Mouse (Mus musculus) CH12.LX (cell line): ENCODE results near the gene Vav2. TPM values are rescaled to one million over a fixed set of nuclear protein-coding genes. Genes with fewer than 3 reads are reported as not detected.

Experiments used
- DNase-seq: peaks from one replicate; pipeline ENCODE4 v3.0.0-alpha.2; 2013; ENCODE audit errors: extremely low read depth
- H3K27ac ChIP-seq: 2 replicates; pipeline ENCODE4 v1.5.1; 2012; ENCODE audit warnings: low read depth, mild to moderate bottlenecking, control low read depth, moderate library complexity; ENCODE audit not compliant: insufficient read depth
- H3K27me3 ChIP-seq: replicated peaks from 2 replicates; pipeline ENCODE3; 2012; ENCODE audit warnings: inconsistent platforms
- H3K36me3 ChIP-seq, 2 experiments: replicated peaks in 1 of 2; 2 replicates each; pipeline versions ENCODE3 to v1.6.1; 2012; ENCODE audit warnings: inconsistent platforms in 1 of 2, low read length in 1 of 2, mild to moderate bottlenecking in 1 of 2, mixed read lengths in 1 of 2, moderate library complexity in 1 of 2; ENCODE audit not compliant: control insufficient read depth in 1 of 2, insufficient read depth in 1 of 2
- H3K4me1 ChIP-seq, 2 experiments: 2 replicates each; pipeline ENCODE4 v1.6.1; 2012; ENCODE audit warnings: inconsistent platforms in 1 of 2, moderate library complexity in 1 of 2; ENCODE audit not compliant: insufficient read depth in 2 of 2, control insufficient read depth in 1 of 2
- H3K4me2 ChIP-seq: 2 replicates; pipeline ENCODE4 v1.6.1; 2012; ENCODE audit warnings: low read depth, mild to moderate bottlenecking, control low read depth; ENCODE audit not compliant: poor library complexity, insufficient read depth, severe bottlenecking
- H3K4me3 ChIP-seq, 3 experiments: fragments of 150-350 bp in 1 of 3; sonication (generic) in 1 of 3; replicated peaks in 1 of 3; 2 replicates each; pipeline versions ENCODE3 to v1.5.1; 2011 to 2012; ENCODE audit warnings: low read depth in 2 of 3, low read length in 2 of 3, mild to moderate bottlenecking in 2 of 3, moderate library complexity in 2 of 3, control low read depth in 1 of 3, improper control_type of control experiment in 1 of 3, inconsistent platforms in 1 of 3, mixed read lengths in 1 of 3; ENCODE audit not compliant: poor library complexity in 1 of 3
- H3K79me2 ChIP-seq: replicated peaks from 2 replicates; pipeline ENCODE4 v1.6.1; 2012; ENCODE audit warnings: mild to moderate bottlenecking, moderate library complexity; ENCODE audit not compliant: control insufficient read depth, poor library complexity, insufficient read depth, severe bottlenecking; ENCODE audit errors: extremely low read depth
- H3K9ac ChIP-seq: 2 replicates; pipeline ENCODE4 v1.6.1; 2012; ENCODE audit warnings: low read depth, mild to moderate bottlenecking, control low read depth, moderate library complexity; ENCODE audit not compliant: insufficient read depth
- H3K9me3 ChIP-seq: replicated peaks from 2 replicates; pipeline ENCODE3; 2012; ENCODE audit warnings: low read length, inconsistent platforms, mixed read lengths
- CHD2 ChIP-seq: IDR thresholded peaks from 2 replicates; pipeline ENCODE4 v1.6.1; 2011; ENCODE audit warnings: low read length, improper control_type of control experiment
- E2F4 ChIP-seq: IDR thresholded peaks from 2 replicates; pipeline ENCODE4 v1.6.1; 2011; ENCODE audit warnings: low read depth, low read length, improper control_type of control experiment; ENCODE audit not compliant: insufficient replicate concordance
- ELF1 ChIP-seq: IDR thresholded peaks from 2 replicates; pipeline ENCODE4 v1.6.1; 2014; ENCODE audit warnings: low read depth, mild to moderate bottlenecking, inconsistent platforms, low read length, improper control_type of control experiment
- EP300 ChIP-seq: IDR thresholded peaks from 2 replicates; pipeline ENCODE4 v1.6.1; 2011; ENCODE audit warnings: low read length, improper control_type of control experiment
- ETS1 ChIP-seq: conservative IDR thresholded peaks from 2 replicates; pipeline ENCODE4 v1.6.1; 2012; ENCODE audit warnings: low read depth, mild to moderate bottlenecking, inconsistent platforms, low read length, improper control_type of control experiment, moderate library complexity
- GABPA ChIP-seq: IDR thresholded peaks from 2 replicates; pipeline ENCODE4 v1.6.1; 2012; ENCODE audit warnings: low read depth, low read length, improper control_type of control experiment, inconsistent platforms; ENCODE audit not compliant: insufficient replicate concordance
- HCFC1 ChIP-seq: IDR thresholded peaks from 2 replicates; pipeline ENCODE4 v1.6.1; 2012; ENCODE audit warnings: low read depth, mild to moderate bottlenecking, inconsistent platforms, low read length, improper control_type of control experiment
- JUN ChIP-seq: IDR thresholded peaks from 2 replicates; pipeline ENCODE4 v1.6.1; 2011; ENCODE audit warnings: low read depth, mild to moderate bottlenecking, low read length, improper control_type of control experiment, moderate library complexity; ENCODE audit not compliant: insufficient read depth
- JUND ChIP-seq: conservative IDR thresholded peaks from 2 replicates; pipeline ENCODE4 v1.6.1; 2011; ENCODE audit warnings: low read depth, low read length, improper control_type of control experiment
- MAFK ChIP-seq: IDR thresholded peaks from 2 replicates; pipeline ENCODE4 v1.6.1; 2011; ENCODE audit warnings: low read length, improper control_type of control experiment; ENCODE audit not compliant: insufficient replicate concordance
- MAZ ChIP-seq: IDR thresholded peaks from 2 replicates; pipeline ENCODE4 v1.6.1; 2012; ENCODE audit warnings: low read depth, mild to moderate bottlenecking, inconsistent platforms, low read length, improper control_type of control experiment, moderate library complexity
- MEF2A ChIP-seq: IDR thresholded peaks from 2 replicates; pipeline ENCODE4 v1.6.1; 2014; ENCODE audit warnings: low read depth, mild to moderate bottlenecking, inconsistent platforms, low read length, improper control_type of control experiment, borderline replicate concordance
- MXI1 ChIP-seq: IDR thresholded peaks from 2 replicates; pipeline ENCODE4 v1.6.1; 2011; ENCODE audit warnings: mild to moderate bottlenecking, low read depth, low read length, improper control_type of control experiment
- MYC ChIP-seq: IDR thresholded peaks from 2 replicates; pipeline ENCODE4 v1.6.1; 2011; ENCODE audit warnings: low read depth, mild to moderate bottlenecking, improper control_type of control experiment, low read length
- NRF1 ChIP-seq: IDR thresholded peaks from 2 replicates; pipeline ENCODE4 v1.6.1; 2014; ENCODE audit warnings: low read depth, mild to moderate bottlenecking, inconsistent platforms, low read length, improper control_type of control experiment, moderate library complexity
- POLR2A ChIP-seq: IDR thresholded peaks from 2 replicates; pipeline ENCODE4 v1.6.1; 2011; ENCODE audit warnings: low read depth, mild to moderate bottlenecking, improper control_type of control experiment, low read length
- POLR2AphosphoS2 ChIP-seq: IDR thresholded peaks from 2 replicates; pipeline ENCODE4 v1.6.1; 2011; ENCODE audit warnings: low read depth, low read length, improper control_type of control experiment
- RAD21 ChIP-seq: IDR thresholded peaks from 2 replicates; pipeline ENCODE4 v1.6.1; 2011; ENCODE audit warnings: low read depth, mild to moderate bottlenecking, low read length, improper control_type of control experiment, moderate library complexity
- RCOR1 ChIP-seq: conservative IDR thresholded peaks from 2 replicates; pipeline ENCODE4 v1.6.1; 2012; ENCODE audit warnings: low read depth, mild to moderate bottlenecking, inconsistent platforms, low read length, improper control_type of control experiment
- SIN3A ChIP-seq: IDR thresholded peaks from 2 replicates; pipeline ENCODE4 v1.6.1; 2012; ENCODE audit warnings: low read length, improper control_type of control experiment, inconsistent platforms
- SMC3 ChIP-seq: IDR thresholded peaks from 2 replicates; pipeline ENCODE4 v1.6.1; 2011; ENCODE audit warnings: low read depth, low read length, improper control_type of control experiment
- TBP ChIP-seq: conservative IDR thresholded peaks from 2 replicates; pipeline ENCODE4 v1.6.1; 2011; ENCODE audit warnings: low read depth, low read length, improper control_type of control experiment
- TCF12 ChIP-seq: IDR thresholded peaks from 2 replicates; pipeline ENCODE4 v1.6.1; 2014; ENCODE audit warnings: low read depth, mild to moderate bottlenecking, inconsistent platforms, low read length, improper control_type of control experiment
- USF1 ChIP-seq: IDR thresholded peaks from 2 replicates; pipeline ENCODE4 v1.6.1; 2014; ENCODE audit warnings: low read depth, mild to moderate bottlenecking, inconsistent platforms, low read length, improper control_type of control experiment
- USF2 ChIP-seq: conservative IDR thresholded peaks from 2 replicates; pipeline ENCODE4 v1.6.1; 2011; ENCODE audit warnings: low read depth, low read length, improper control_type of control experiment
- ZC3H11A ChIP-seq: IDR thresholded peaks from 2 replicates; pipeline ENCODE4 v1.6.1; 2012; ENCODE audit warnings: low read depth, mild to moderate bottlenecking, inconsistent platforms, low read length, improper control_type of control experiment
- ZNF384 ChIP-seq: IDR thresholded peaks from 2 replicates; pipeline ENCODE4 v1.6.1; 2012; ENCODE audit warnings: low read depth, low read length, improper control_type of control experiment, inconsistent platforms
- dilution Hi-C: fragments of 300-500 bp; cut with MboI; formaldehyde crosslinking; loops from 2 replicates; pipeline ENCODE4 v1.14.3; 2020; ENCODE audit warnings: low sequenced_read_pairs; ENCODE audit not compliant: extremely low pct_unique_long_range_greater_than_20kb, extremely low pct_ligation_motif_present
- in situ Hi-C: fragments of 300-500 bp; cut with MboI; formaldehyde crosslinking; loops from 3 replicates; pipeline ENCODE4 v1.14.3; 2019; ENCODE audit warnings: low sequenced_read_pairs, low pct_ligation_motif_present, low pct_unique_long_range_greater_than_20kb, mixed read lengths
- polyA plus RNA-seq: library from polyadenylated mRNA; unstranded; fragments of >175 nt; gene quantifications from 2 replicates; pipeline ENCODE4 v1.2.1, GENCODE M21; 2012; ENCODE audit warnings: low read depth; ENCODE audit not compliant: insufficient read length
- total RNA-seq, 2 experiments: library from RNA; depleted of rRNA; stranded (reverse); fragments of 300-350 nt in 1 of 2; fragments of >200 nt in 1 of 2; gene quantifications; 2 replicates each; pipeline ENCODE4 v1.2.3; 2012 to 2014

The Vav2 gene
- total and polyA plus RNA-seq, 3 experiments = 31.5 to 46.8 (median 46.6) TPM

GRCm38 (mm10) chr2:27421293-27422068 is 5.4 kb downstream of the Vav2 start:
- peaks cover 100% of the 10 kb centered on the region for H3K79me2 ChIP-seq
- no peak overlapping the region; the same call in 1 of the 2 replicates for H3K9ac ChIP-seq
- H3K27ac ChIP-seq = no peak overlapping the region
- no peak overlapping the region for H3K4me3 ChIP-seq
- H3K4me2 ChIP-seq = no peak overlapping the region
- H3K9me3 ChIP-seq = no peaks in the 10 kb centered on the region
- H3K4me1 ChIP-seq = peaks cover 42 to 75% of the 10 kb centered on the region in 2 experiments
- TF ChIP-seq JUN = no peak
- no peak for TF ChIP-seq NRF1
- no peak for TF ChIP-seq MEF2A
- TF ChIP-seq POLR2A = no peak
- no peak for TF ChIP-seq ZNF384
- TF ChIP-seq USF2 = no peak
- no peak for TF ChIP-seq SMC3
- no peak for TF ChIP-seq E2F4
- no peaks in the 10 kb centered on the region for H3K27me3 ChIP-seq
- dilution Hi-C loops (no loop called here), in situ Hi-C loops (loop anchor here (5.0 kb wide), 1 partner anchor 139 kb away; no protein-coding TSS in a partner anchor)
- no peak for DNase-seq
- H3K36me3 ChIP-seq = peaks cover 2 to 39% of the 10 kb centered on the region in 2 experiments

- DNase-seq = no peak
- H3K27ac ChIP-seq = peak overlapping the region; percentile 94
Measured at GRCm38 (mm10) chr2:27418577-27419070, 8.2 kb downstream of the Vav2 start.

More at GRCm38 (mm10) chr2:27418577-27419070, 8.2 kb downstream of the Vav2 start:
- Histone ChIP-seq H3K4me1 (peaks cover 56 to 98% of the 10 kb centered on the region in 2 experiments), H3K4me2 (peak overlapping the region; percentile 44)
- in situ Hi-C loops = no loop called here
- TF ChIP-seq TCF12 (no peak), MYC (no peak), TBP (0 out of 2 replicates have a peak, but pooled peaks have one; percentile 19), GABPA (no peak), RAD21 (no peak), ELF1 (peak; percentile 66; the same call in 1 of the 2 replicates), USF1 (no peak), MXI1 (0 out of 2 replicates have a peak, but pooled peaks have one; percentile 31), HCFC1 (no peak), RCOR1 (no peak), EP300 (no peak; the same call in 1 of the 2 replicates), MAFK (no peak), CHD2 (no peak), E2F4 (no peak), ETS1 (no peak), USF2 (no peak), MAZ (0 out of 2 replicates have a peak, but pooled peaks have one; percentile 40), JUND (no peak), ZC3H11A (no peak), SIN3A (0 out of 2 replicates have a peak, but pooled peaks have one; percentile 39), POLR2AphosphoS2 (no peak)
- TF ChIP-seq, all 38 proteins: peak for 5
- no peaks in the 10 kb centered on the region for H3K27me3 ChIP-seq
- H3K79me2 ChIP-seq = peaks cover 99% of the 10 kb centered on the region
- peaks cover 2 to 45% of the 10 kb centered on the region in 2 experiments for H3K36me3 ChIP-seq
- dilution Hi-C loops = no loop called here
- no peak overlapping the region for H3K4me3 ChIP-seq
- no peaks in the 10 kb centered on the region for H3K9me3 ChIP-seq
- peak overlapping the region; percentile 58; the same call in 1 of the 2 replicates for H3K9ac ChIP-seq
